Mouse (Mus musculus) limb, embryonic 15.5 days (tissue): ENCODE data around the gene Irf5. TPM values are rescaled to one million over a fixed set of nuclear protein-coding genes. Genes with fewer than 3 reads are reported as not detected.
"Not testable (repeated sequence)": the region's sequence is repeated elsewhere in the genome, so short reads cannot be mapped to it uniquely, and the experiment has no call there.

Experiments
- ATAC-seq: fragments of 200-750 bp; cut with Nextera tagmentation; 2 replicates; pipeline ENCODE4 v1.8.0; 2017; ENCODE audit warnings: low read depth, moderate TSS enrichment; ENCODE audit not compliant: insufficient number of reproducible peaks, low FRiP score, low TSS enrichment
- H3K27ac ChIP-seq: fragments of 300-500 bp; sonication (generic); 2 replicates; pipeline ENCODE4 v1.5.1; 2015; ENCODE audit warnings: moderate library complexity, mild to moderate bottlenecking, inconsistent platforms
- H3K27me3 ChIP-seq: fragments of 300-500 bp; sonication (generic); 2 replicates; pipeline ENCODE4 v1.6.1; 2015; ENCODE audit warnings: inconsistent platforms
- H3K36me3 ChIP-seq: fragments of 300-500 bp; sonication (generic); 2 replicates; pipeline ENCODE4 v1.6.1; 2015; ENCODE audit warnings: inconsistent platforms
- H3K4me1 ChIP-seq: fragments of 300-500 bp; sonication (generic); 2 replicates; pipeline ENCODE4 v1.6.1; 2015; ENCODE audit warnings: inconsistent platforms
- H3K4me2 ChIP-seq: fragments of 300-500 bp; sonication (generic); 2 replicates; pipeline ENCODE4 v1.6.1; 2015; ENCODE audit warnings: mild to moderate bottlenecking, inconsistent platforms
- H3K4me3 ChIP-seq: fragments of 300-500 bp; sonication (generic); 2 replicates; pipeline ENCODE4 v1.5.1; 2015; ENCODE audit warnings: mild to moderate bottlenecking, inconsistent platforms
- H3K9ac ChIP-seq: fragments of 300-500 bp; sonication (generic); 2 replicates; pipeline ENCODE4 v1.6.1; 2015; ENCODE audit warnings: inconsistent platforms
- H3K9me3 ChIP-seq: fragments of 300-500 bp; sonication (generic); 2 replicates; pipeline ENCODE4 v1.6.1; 2016; ENCODE audit warnings: inconsistent platforms
- WGBS: fragments of 180-500 bp; shearing (Covaris S2); methylation state at CpG from one replicate; pipeline ENCODE4 v1.1.7; 2015; 5-methylcytosine and 5-hydroxymethylcytosine counted together
- polyA plus RNA-seq: library from polyadenylated mRNA; unstranded; fragments of >200 nt; fragmentation: Nextera tagmentation; extraction: Ambion mirVana; gene quantifications from 2 replicates; pipeline ENCODE4 v1.2.1, GENCODE M21; 2015

Irf5 gene
- polyA plus RNA-seq, 1 experiment from 2014 or later, result 4.6 TPM

- Histone ChIP-seq H3K4me2 (no peak overlapping the region), H3K27me3 (no peaks in the 10 kb centered on the region), H3K9me3 (no peaks in the 10 kb centered on the region), H3K4me3 (no peak overlapping the region), H3K36me3 (peaks cover 80% of the 10 kb centered on the region), H3K27ac (no peak overlapping the region), H3K4me1 (no peaks in the 10 kb centered on the region), H3K9ac (no peak overlapping the region)
- WGBS, result 87% methylated on average over 2 of the region's 2 CpGs
- no peak for ATAC-seq
These were observed 26.1 kb downstream of the Irf5 start for GRCm38 (mm10) chr6:29552526-29552925.

- Histone ChIP-seq H3K27me3 (no peaks in the 10 kb centered on the region), H3K9me3 (no peaks in the 10 kb centered on the region), H3K4me2 (no peak overlapping the region), H3K27ac (no peak overlapping the region), H3K4me1 (no peaks in the 10 kb centered on the region), H3K36me3 (peaks cover 69% of the 10 kb centered on the region), H3K9ac (no peak overlapping the region), H3K4me3 (no peak overlapping the region)
- ATAC-seq, result no peak
- 93% methylated on average over 2 of the region's 2 CpGs for WGBS
These were observed 30.7 kb downstream of the Irf5 start for GRCm38 (mm10) chr6:29557112-29557511.

GRCm38 (mm10) chr6:29576388-29576787 is 50.0 kb downstream of the Irf5 start:
- not testable (repeated sequence) for H3K9ac ChIP-seq, H3K27ac ChIP-seq, ATAC-seq, H3K9me3 ChIP-seq, H3K27me3 ChIP-seq, H3K4me3 ChIP-seq, H3K4me2 ChIP-seq, H3K4me1 ChIP-seq
- H3K36me3 ChIP-seq, result peaks cover 81% of the 10 kb centered on the region
- WGBS, result 83% methylated on average over 3 of the region's 3 CpGs

GRCm38 (mm10) chr6:29580770-29581169 is 54.3 kb downstream of the Irf5 start:
- Histone ChIP-seq H3K4me1 (no peaks in the 10 kb centered on the region), H3K36me3 (peaks cover 69% of the 10 kb centered on the region), H3K4me2 (no peak overlapping the region), H3K4me3 (no peak overlapping the region), H3K27me3 (no peaks in the 10 kb centered on the region), H3K27ac (no peak overlapping the region), H3K9me3 (no peaks in the 10 kb centered on the region), H3K9ac (no peak overlapping the region)
- no peak for ATAC-seq
- WGBS, result 88% methylated on average over 1 of the region's 1 CpGs

- no peak for ATAC-seq
- Histone ChIP-seq H3K27ac (no peak overlapping the region), H3K4me2 (no peak overlapping the region), H3K9me3 (no peaks in the 10 kb centered on the region), H3K36me3 (peaks cover 70% of the 10 kb centered on the region), H3K9ac (no peak overlapping the region), H3K27me3 (no peaks in the 10 kb centered on the region), H3K4me3 (no peak overlapping the region), H3K4me1 (no peaks in the 10 kb centered on the region)
- WGBS, result 95% methylated on average over 3 of the region's 3 CpGs
These were observed 54.8 kb downstream of the Irf5 start for GRCm38 (mm10) chr6:29581202-29581601.

Other genes with a start within 250 kb of the Irf5 start
- 0.19 and 0.38 TPM in 2 replicates for gene Fam71f2, start 247.0 kb upstream of the Irf5 start, polyA plus RNA-seq
- not detected in 2 replicates for gene Fam71f1, start 207.5 kb upstream of the Irf5 start, polyA plus RNA-seq
- 549 and 573 TPM in 2 replicates for gene Calu, start 178.6 kb upstream of the Irf5 start, polyA plus RNA-seq
- 1.1 and 1.3 TPM in 2 replicates for gene Opn1sw, start 138.2 kb upstream of the Irf5 start, polyA plus RNA-seq
- gene Ccdc136, start 130.3 kb upstream of the Irf5 start, polyA plus RNA-seq, result 18.1 and 21.0 TPM in 2 replicates
- 21.5 and 28.0 TPM in 2 replicates for gene Flnc, start 93.4 kb upstream of the Irf5 start, polyA plus RNA-seq
- gene Atp6v1f, start 58.9 kb upstream of the Irf5 start, polyA plus RNA-seq, result 221 and 243 TPM in 2 replicates
- gene Atp6v1fnb, start 55.2 kb upstream of the Irf5 start, polyA plus RNA-seq, result not detected in 2 replicates
- gene Kcp, start 18.7 kb upstream of the Irf5 start, polyA plus RNA-seq, result 25.8 and 26.5 TPM in 2 replicates
- 80.0 and 82.2 TPM in 2 replicates for gene Tnpo3, start 83.3 kb downstream of the Irf5 start, polyA plus RNA-seq
- gene Tspan33, start 167.6 kb downstream of the Irf5 start, polyA plus RNA-seq, result 4.1 and 4.3 TPM in 2 replicates
- gene Smo, start 208.9 kb downstream of the Irf5 start, polyA plus RNA-seq, result 45.6 and 52.1 TPM in 2 replicates
- gene Ahcyl2, start 241.4 kb downstream of the Irf5 start, polyA plus RNA-seq, result 11.4 and 13.4 TPM in 2 replicates